Comparison of ENCODE assay signal across 8 mouse cellular contexts in genomic region chr2:37451667-37452375, GRCm38 (mm10). TPM values are rescaled to one million over a fixed set of nuclear protein-coding genes. Genes with fewer than 3 reads are reported as not detected.
A peak's percentile ranks its signal among the peaks of the same experiment; 100 is the strongest.
DNase-seq lines count a peak whose midpoint lies in the region; ATAC-seq lines count a peak whose summit lies in the region.

No protein-coding gene starts in this region.

- peak overlapping the region; percentile 87 for H3K4me2 ChIP-seq in heart, embryonic 16.5 days (ENCODE audit: low read depth, low read length)
- H3K4me2 ChIP-seq in liver, embryonic 15.5 days, result peak overlapping the region; percentile 87
- peak overlapping the region; percentile 91 for H3K4me2 ChIP-seq in neural tube, embryonic 12.5 days (replicated peaks)

- H3K36me3 ChIP-seq in forebrain, embryonic 10.5 days (replicated peaks), result peaks cover 5% of the 10 kb centered on the region; the same call in 1 of the 2 replicates
- no peaks in the 10 kb centered on the region for H3K36me3 ChIP-seq in heart, embryonic 16.5 days (ENCODE audit: control insufficient read depth, insufficient read depth)
- no peaks in the 10 kb centered on the region for H3K36me3 ChIP-seq in liver, embryonic 15.5 days (replicated peaks)
- no peaks in the 10 kb centered on the region; the same call in 1 of the 2 replicates for H3K36me3 ChIP-seq in neural tube, embryonic 12.5 days

- H3K9ac ChIP-seq in heart, embryonic 16.5 days (ENCODE audit: low read length), result peak overlapping the region; percentile 97
- H3K9ac ChIP-seq in liver, embryonic 15.5 days, result peak overlapping the region; percentile 85
- H3K9ac ChIP-seq in neural tube, embryonic 12.5 days, result peak overlapping the region; percentile 94

- peak overlapping the region; percentile 98 for H3K4me3 ChIP-seq in forebrain, embryonic 10.5 days
- peak overlapping the region; percentile 99 for H3K4me3 ChIP-seq in heart, embryonic 16.5 days (ENCODE audit: low read length)
- peak overlapping the region; percentile 85 for H3K4me3 ChIP-seq in liver, embryonic 15.5 days (replicated peaks)
- H3K4me3 ChIP-seq in neural tube, embryonic 12.5 days, result peak overlapping the region; percentile 95

- H3K4me1 ChIP-seq in forebrain, embryonic 10.5 days, result peaks cover 21% of the 10 kb centered on the region
- H3K4me1 ChIP-seq in heart, embryonic 16.5 days (ENCODE audit: control insufficient read depth, insufficient read depth, low read length), result peaks cover 10% of the 10 kb centered on the region
- peaks cover 28% of the 10 kb centered on the region for H3K4me1 ChIP-seq in liver, embryonic 15.5 days (replicated peaks)
- H3K4me1 ChIP-seq in neural tube, embryonic 12.5 days, result peaks cover 6% of the 10 kb centered on the region; the same call in 1 of the 2 replicates

- peak overlapping the region; percentile 97 for H3K27ac ChIP-seq in forebrain, embryonic 10.5 days
- peak overlapping the region; percentile 75 for H3K27ac ChIP-seq in heart, embryonic 16.5 days (ENCODE audit: low read length)
- H3K27ac ChIP-seq in liver, embryonic 15.5 days (replicated peaks), result peak overlapping the region; percentile 74
- peak overlapping the region; percentile 57; the same call in 1 of the 2 replicates for H3K27ac ChIP-seq in neural tube, embryonic 12.5 days

- ATAC-seq in CD4-positive, CD25-positive, alpha-beta regulatory T cell, adult 4 months, result peak; percentile 95
- ATAC-seq in heart, embryonic 16.5 days (replicated peaks; ENCODE audit: extremely low read depth, insufficient read depth, low FRiP score), result peak; percentile 98
- peak; percentile 99 for ATAC-seq in liver, embryonic 15.5 days (ENCODE audit: insufficient read depth)
- peak; percentile 98 for ATAC-seq in neural tube, embryonic 12.5 days (ENCODE audit: low FRiP score, low read depth)

- DNase-seq in c-Kit-negative CD71-positive TER-119-positive erythroid progenitor cells, embryonic 14.5 days (ENCODE audit: low read depth, low spot score), result peak; percentile 78
- DNase-seq in forebrain, embryonic 10.5 days (ENCODE audit: extremely low spot score, low spot score), result peak; percentile 93
- DNase-seq in kidney, postnatal 36 days, result peak; percentile 95 to 97
- peak; percentile 88 for DNase-seq in telencephalon, adult 2 months (ENCODE audit: low read depth, low spot score)

- no peaks in the 10 kb centered on the region for H3K27me3 ChIP-seq in forebrain, embryonic 10.5 days (ENCODE audit: poor library complexity, severe bottlenecking)
- no peaks in the 10 kb centered on the region for H3K27me3 ChIP-seq in heart, embryonic 16.5 days (ENCODE audit: control insufficient read depth, insufficient read depth, low read length)
- H3K27me3 ChIP-seq in liver, embryonic 15.5 days, result no peaks in the 10 kb centered on the region
- H3K27me3 ChIP-seq in neural tube, embryonic 12.5 days (replicated peaks), result no peaks in the 10 kb centered on the region

- H3K9me3 ChIP-seq in forebrain, embryonic 10.5 days, result no peaks in the 10 kb centered on the region
- H3K9me3 ChIP-seq in heart, embryonic 16.5 days (replicated peaks; ENCODE audit: control insufficient read depth, low read length), result no peaks in the 10 kb centered on the region
- no peaks in the 10 kb centered on the region for H3K9me3 ChIP-seq in liver, embryonic 15.5 days (replicated peaks)
- H3K9me3 ChIP-seq in neural tube, embryonic 12.5 days, result no peaks in the 10 kb centered on the region

- WGBS in forebrain, embryonic 10.5 days, result 9% methylated on average over 44 of the region's 44 CpGs
- 6% methylated on average over 42 of the region's 44 CpGs for WGBS in heart, embryonic 16.5 days
- WGBS in liver, embryonic 15.5 days (ENCODE audit: insufficient replicate concordance), result 6% methylated on average over 44 of the region's 44 CpGs
- 9% methylated on average over 44 of the region's 44 CpGs for WGBS in neural tube, embryonic 12.5 days

RNA-seq across cellular contexts. Expression of gene Rabgap1, which starts 8.7 kb away (rescaled TPM):
- polyA plus RNA-seq in CD4-positive, CD25-positive, alpha-beta regulatory T cell, adult 4 months (2017; shearing (Covaris generic)), result 10 to 100 TPM; 42.1 to 56.4 TPM
- 41.1 and 42.1 TPM in 2 replicates for polyA plus RNA-seq in forebrain, embryonic 10.5 days (2016; fragmentation: Nextera tagmentation; extraction: Ambion mirVana)
- polyA plus RNA-seq in heart, embryonic 16.5 days (2015; fragmentation: Nextera tagmentation; extraction: Ambion mirVana), result 25.6 and 27.9 TPM in 2 replicates
- 6.1 and 6.3 TPM in 2 replicates for polyA plus RNA-seq in liver, embryonic 15.5 days (2015; fragmentation: Nextera tagmentation; extraction: Ambion mirVana)
- 52.7 and 61.1 TPM in 2 replicates for polyA plus RNA-seq in neural tube, embryonic 12.5 days (2016; fragmentation: Nextera tagmentation; extraction: Ambion mirVana)

RNA-seq across cellular contexts. Expression of gene Zbtb6, which starts 8.8 kb away (rescaled TPM):
- polyA plus RNA-seq in CD4-positive, CD25-positive, alpha-beta regulatory T cell, adult 4 months (2017; shearing (Covaris generic)), result 1 to 10 TPM; 5.2 to 5.3 TPM
- polyA plus RNA-seq in forebrain, embryonic 10.5 days (2016; fragmentation: Nextera tagmentation; extraction: Ambion mirVana), result 6.0 and 6.7 TPM in 2 replicates
- polyA plus RNA-seq in heart, embryonic 16.5 days (2015; fragmentation: Nextera tagmentation; extraction: Ambion mirVana), result 3.7 and 4.4 TPM in 2 replicates
- 2.5 TPM in 2 replicates for polyA plus RNA-seq in liver, embryonic 15.5 days (2015; fragmentation: Nextera tagmentation; extraction: Ambion mirVana)
- 11.7 and 13.1 TPM in 2 replicates for polyA plus RNA-seq in neural tube, embryonic 12.5 days (2016; fragmentation: Nextera tagmentation; extraction: Ambion mirVana)

RNA-seq across cellular contexts. Expression of gene Zbtb26, which starts 8.9 kb away (rescaled TPM):
- 1 to 10 TPM; 4.1 to 4.3 TPM for polyA plus RNA-seq in CD4-positive, CD25-positive, alpha-beta regulatory T cell, adult 4 months (2017; shearing (Covaris generic))
- polyA plus RNA-seq in forebrain, embryonic 10.5 days (2016; fragmentation: Nextera tagmentation; extraction: Ambion mirVana), result 9.8 and 11.0 TPM in 2 replicates
- 4.5 and 4.6 TPM in 2 replicates for polyA plus RNA-seq in heart, embryonic 16.5 days (2015; fragmentation: Nextera tagmentation; extraction: Ambion mirVana)
- polyA plus RNA-seq in liver, embryonic 15.5 days (2015; fragmentation: Nextera tagmentation; extraction: Ambion mirVana), result 1.5 and 1.6 TPM in 2 replicates
- 10.9 and 11.3 TPM in 2 replicates for polyA plus RNA-seq in neural tube, embryonic 12.5 days (2016; fragmentation: Nextera tagmentation; extraction: Ambion mirVana)

RNA-seq across cellular contexts. Expression of gene Rc3h2, which starts 29.1 kb away (rescaled TPM):
- 10 to 100 TPM; 24.3 to 27.3 TPM for polyA plus RNA-seq in CD4-positive, CD25-positive, alpha-beta regulatory T cell, adult 4 months (2017; shearing (Covaris generic))
- polyA plus RNA-seq in forebrain, embryonic 10.5 days (2016; fragmentation: Nextera tagmentation; extraction: Ambion mirVana), result 17.9 and 20.5 TPM in 2 replicates
- 9.1 and 9.3 TPM in 2 replicates for polyA plus RNA-seq in heart, embryonic 16.5 days (2015; fragmentation: Nextera tagmentation; extraction: Ambion mirVana)
- 3.8 and 5.3 TPM in 2 replicates for polyA plus RNA-seq in liver, embryonic 15.5 days (2015; fragmentation: Nextera tagmentation; extraction: Ambion mirVana)
- 31.5 and 31.9 TPM in 2 replicates for polyA plus RNA-seq in neural tube, embryonic 12.5 days (2016; fragmentation: Nextera tagmentation; extraction: Ambion mirVana)

Comparison
In these comparisons a context has a peak if more than half of its experiments do, and no peak if none do; other contexts are left out.
1. Peak in every context shown above with its lines: DNase-seq, ATAC-seq, H3K4me3 ChIP-seq and H3K27ac ChIP-seq.